Mouse (Mus musculus): Measurements from ENCODE around the gene Mtg2. TPM values are rescaled to one million over a fixed set of nuclear protein-coding genes. Genes with fewer than 3 reads are reported as not detected.
A peak's percentile ranks its signal among the peaks of the same experiment; 100 is the strongest.

Mtg2 gene
- polyA plus RNA-seq, 1 experiment from 2014 or later = 21.8 TPM

- 53% methylated on average over 17 of the region's 17 CpGs for WGBS
- no peaks in the 10 kb centered on the region for H3K9me3 ChIP-seq
- H3K4me3 ChIP-seq = no peak overlapping the region
- no peak overlapping the region for H3K4me2 ChIP-seq
- peaks cover 9% of the 10 kb centered on the region for H3K27me3 ChIP-seq
- no peaks in the 10 kb centered on the region for H3K36me3 ChIP-seq
- peaks cover 22% of the 10 kb centered on the region for H3K4me1 ChIP-seq
- ATAC-seq (ENCODE audit: insufficient number of reproducible peaks, insufficient read depth, low FRiP score, low TSS enrichment, low read depth) = no peak
- H3K27ac ChIP-seq = no peak overlapping the region
- no peak overlapping the region for H3K9ac ChIP-seq
Measured at GRCm38 (mm10) chr2:180113909-180114890, 43.8 kb downstream of the Mtg2 start.

- Histone ChIP-seq H3K27ac (no peak overlapping the region), H3K4me1 (peaks cover 28% of the 10 kb centered on the region), H3K4me2 (no peak overlapping the region), H3K9me3 (no peaks in the 10 kb centered on the region), H3K9ac (0 out of 2 replicates have a peak overlapping the region, but pooled peaks have one; percentile 16), H3K36me3 (no peaks in the 10 kb centered on the region), H3K4me3 (no peak overlapping the region), H3K27me3 (peaks cover 9% of the 10 kb centered on the region)
- WGBS = 48% methylated on average over 6 of the region's 6 CpGs
- ATAC-seq (ENCODE audit: insufficient number of reproducible peaks, insufficient read depth, low FRiP score, low TSS enrichment, low read depth) = no peak
Measured at GRCm38 (mm10) chr2:180115279-180115678, 44.9 kb downstream of the Mtg2 start.

- H3K4me1 ChIP-seq = peaks cover 30% of the 10 kb centered on the region
Measured at GRCm38 (mm10) chr2:180116081-180116493, 45.7 kb downstream of the Mtg2 start.

GRCm38 (mm10) chr2:180116741-180117484, 46.5 kb downstream of the Mtg2 start:
- Histone ChIP-seq H3K9ac (no peak overlapping the region), H3K27me3 (peaks cover 9% of the 10 kb centered on the region), H3K9me3 (no peaks in the 10 kb centered on the region), H3K27ac (no peak overlapping the region), H3K36me3 (0 out of 2 replicates have a peak, but pooled peaks cover under 1% of the 10 kb centered on the region), H3K4me3 (no peak overlapping the region), H3K4me2 (no peak overlapping the region), H3K4me1 (peaks cover 30% of the 10 kb centered on the region)
- 72% methylated on average over 8 of the region's 8 CpGs for WGBS
- ATAC-seq (ENCODE audit: insufficient number of reproducible peaks, insufficient read depth, low FRiP score, low TSS enrichment, low read depth) = no peak

More at GRCm38 (mm10) chr2:180116081-180116493, 45.7 kb downstream of the Mtg2 start:
- Histone ChIP-seq H3K27me3 (peaks cover 9% of the 10 kb centered on the region), H3K9me3 (no peaks in the 10 kb centered on the region), H3K4me3 (no peak overlapping the region), H3K9ac (no peak overlapping the region), H3K36me3 (no peaks in the 10 kb centered on the region), H3K27ac (no peak overlapping the region), H3K4me2 (no peak overlapping the region)
- 70% methylated on average over 10 of the region's 10 CpGs for WGBS
- no peak for ATAC-seq (ENCODE audit: insufficient number of reproducible peaks, insufficient read depth, low FRiP score, low TSS enrichment, low read depth)

- no peak for ATAC-seq (ENCODE audit: insufficient number of reproducible peaks, insufficient read depth, low FRiP score, low TSS enrichment, low read depth)
- Histone ChIP-seq H3K27ac (peak overlapping the region; percentile 28; the same call in 1 of the 2 replicates), H3K4me1 (peaks cover 30% of the 10 kb centered on the region), H3K9me3 (no peaks in the 10 kb centered on the region), H3K4me3 (no peak overlapping the region), H3K4me2 (peak overlapping the region; percentile 35), H3K36me3 (0 out of 2 replicates have a peak, but pooled peaks cover 2% of the 10 kb centered on the region), H3K9ac (peak overlapping the region; percentile 27; the same call in 1 of the 2 replicates), H3K27me3 (peaks cover 9% of the 10 kb centered on the region)
- 8% methylated on average over 13 of the region's 13 CpGs for WGBS
Measured at GRCm38 (mm10) chr2:180117485-180118194, 47.3 kb downstream of the Mtg2 start.

GRCm38 (mm10) chr2:180118661-180119438, 48.5 kb downstream of the Mtg2 start, which contains the start of gene Osbpl2:
Gene Osbpl2, plus strand, starts transcription at chr2:180119306.
- WGBS = under 1% methylated on average over 52 of the region's 55 CpGs
- H3K27me3 ChIP-seq = peaks cover 9% of the 10 kb centered on the region
- ATAC-seq (ENCODE audit: insufficient number of reproducible peaks, insufficient read depth, low FRiP score, low TSS enrichment, low read depth) = peak; percentile 98
- no peaks in the 10 kb centered on the region for H3K9me3 ChIP-seq
- H3K4me3 ChIP-seq = peak within 1 kb of the TSS; percentile 90
- peak within 1 kb of the TSS; percentile 88 for H3K4me2 ChIP-seq
- H3K27ac ChIP-seq = peak within 1 kb of the TSS; percentile 73
- H3K36me3 ChIP-seq = peaks cover 10% of the 10 kb centered on the region
- H3K9ac ChIP-seq = peak within 1 kb of the TSS; percentile 96
- H3K4me1 ChIP-seq = peaks cover 30% of the 10 kb centered on the region

- peak overlapping the region; percentile 73 for H3K27ac ChIP-seq
- peak overlapping the region; percentile 88 for H3K4me2 ChIP-seq
- no peak for ATAC-seq (ENCODE audit: insufficient number of reproducible peaks, insufficient read depth, low FRiP score, low TSS enrichment, low read depth)
- under 1% methylated on average over 59 of the region's 68 CpGs for WGBS
- peaks cover 13% of the 10 kb centered on the region for H3K36me3 ChIP-seq
- H3K27me3 ChIP-seq = peaks cover 9% of the 10 kb centered on the region
- peak overlapping the region; percentile 96 for H3K9ac ChIP-seq
- peak overlapping the region; percentile 90 for H3K4me3 ChIP-seq
- no peaks in the 10 kb centered on the region for H3K9me3 ChIP-seq
- peaks cover 24% of the 10 kb centered on the region for H3K4me1 ChIP-seq
Measured at GRCm38 (mm10) chr2:180119439-180120291, 49.3 kb downstream of the Mtg2 start.

- Histone ChIP-seq H3K4me3 (peak overlapping the region; percentile 90), H3K36me3 (peaks cover 13% of the 10 kb centered on the region), H3K9me3 (no peaks in the 10 kb centered on the region), H3K9ac (peak overlapping the region; percentile 96), H3K27me3 (peaks cover 9% of the 10 kb centered on the region), H3K4me1 (peaks cover 24% of the 10 kb centered on the region), H3K4me2 (peak overlapping the region; percentile 88), H3K27ac (no peak overlapping the region)
- no peak for ATAC-seq (ENCODE audit: insufficient number of reproducible peaks, insufficient read depth, low FRiP score, low TSS enrichment, low read depth)
- WGBS = 69% methylated on average over 5 of the region's 5 CpGs
Measured at GRCm38 (mm10) chr2:180120292-180120761, 49.9 kb downstream of the Mtg2 start.

- H3K4me1 ChIP-seq = peaks cover 20% of the 10 kb centered on the region
- 79% methylated on average over 2 of the region's 2 CpGs for WGBS
- no peak overlapping the region for H3K4me3 ChIP-seq
- no peak overlapping the region for H3K4me2 ChIP-seq
- no peaks in the 10 kb centered on the region for H3K27me3 ChIP-seq
- H3K9me3 ChIP-seq = no peaks in the 10 kb centered on the region
- ATAC-seq (ENCODE audit: insufficient number of reproducible peaks, insufficient read depth, low FRiP score, low TSS enrichment, low read depth) = no peak
- H3K9ac ChIP-seq = no peak overlapping the region
- H3K27ac ChIP-seq = no peak overlapping the region
- H3K36me3 ChIP-seq = peaks cover 13% of the 10 kb centered on the region
Measured at GRCm38 (mm10) chr2:180124192-180124591, 53.8 kb downstream of the Mtg2 start.

- Histone ChIP-seq H3K9ac (no peak overlapping the region), H3K4me2 (no peak overlapping the region), H3K4me1 (peaks cover 12% of the 10 kb centered on the region), H3K36me3 (peaks cover 13% of the 10 kb centered on the region), H3K27ac (no peak overlapping the region), H3K4me3 (no peak overlapping the region), H3K9me3 (no peaks in the 10 kb centered on the region), H3K27me3 (no peaks in the 10 kb centered on the region)
- no peak for ATAC-seq (ENCODE audit: insufficient number of reproducible peaks, insufficient read depth, low FRiP score, low TSS enrichment, low read depth)
- WGBS = 17% methylated on average over 4 of the region's 4 CpGs
Measured at GRCm38 (mm10) chr2:180126195-180126594, 55.8 kb downstream of the Mtg2 start.
